Mouse (Mus musculus) heart, embryonic 13.5 days (tissue): Measurements from ENCODE around the gene Ip6k1. TPM values are rescaled to one million over a fixed set of nuclear protein-coding genes. Genes with fewer than 3 reads are reported as not detected.

Experiments
- ATAC-seq: fragments of 200-750 bp; cut with Nextera tagmentation; 2 replicates; pipeline ENCODE4 v1.8.0; 2017; ENCODE audit warnings: moderate TSS enrichment; ENCODE audit not compliant: insufficient number of reproducible peaks, low FRiP score, low TSS enrichment; ENCODE audit errors: extremely low read depth
- H3K27ac ChIP-seq: fragments of 300-500 bp; sonication (generic); replicated peaks from 2 replicates; pipeline ENCODE4 v1.5.1; 2015; ENCODE audit warnings: moderate library complexity, mild to moderate bottlenecking, inconsistent platforms
- H3K27me3 ChIP-seq: fragments of 300-500 bp; sonication (generic); replicated peaks from 2 replicates; pipeline ENCODE4 v1.6.1; 2015; ENCODE audit warnings: mild to moderate bottlenecking, inconsistent platforms
- H3K36me3 ChIP-seq: fragments of 300-500 bp; sonication (generic); 2 replicates; pipeline ENCODE4 v1.6.1; 2015; ENCODE audit warnings: mild to moderate bottlenecking, inconsistent platforms
- H3K4me1 ChIP-seq: fragments of 300-500 bp; sonication (generic); 2 replicates; pipeline ENCODE4 v1.6.1; 2015; ENCODE audit warnings: inconsistent platforms
- H3K4me2 ChIP-seq: fragments of 300-500 bp; sonication (generic); 2 replicates; pipeline ENCODE4 v1.6.1; 2015; ENCODE audit warnings: inconsistent platforms, mild to moderate bottlenecking, moderate library complexity
- H3K4me3 ChIP-seq: fragments of 300-500 bp; sonication (generic); 2 replicates; pipeline ENCODE4 v1.5.1; 2015; ENCODE audit warnings: moderate library complexity, mild to moderate bottlenecking, inconsistent platforms
- H3K9ac ChIP-seq: fragments of 300-500 bp; sonication (generic); 2 replicates; pipeline ENCODE4 v1.6.1; 2015; ENCODE audit warnings: inconsistent platforms, mild to moderate bottlenecking, moderate library complexity
- H3K9me3 ChIP-seq: fragments of 300-500 bp; sonication (generic); 2 replicates; pipeline ENCODE4 v1.6.1; 2016; ENCODE audit warnings: inconsistent platforms
- WGBS: fragments of 180-500 bp; shearing (Covaris S2); methylation state at CpG from one replicate; pipeline ENCODE4 v1.1.7; 2015; ENCODE audit warnings: mixed read lengths; 5-methylcytosine and 5-hydroxymethylcytosine counted together
- polyA plus RNA-seq: library from polyadenylated mRNA; unstranded; fragments of >200 nt; fragmentation: Nextera tagmentation; extraction: Ambion mirVana; gene quantifications from 2 replicates; pipeline ENCODE4 v1.2.1, GENCODE M21; 2015

The Ip6k1 gene
- polyA plus RNA-seq, 1 experiment from 2014 or later: 37.0 TPM

DNA sequence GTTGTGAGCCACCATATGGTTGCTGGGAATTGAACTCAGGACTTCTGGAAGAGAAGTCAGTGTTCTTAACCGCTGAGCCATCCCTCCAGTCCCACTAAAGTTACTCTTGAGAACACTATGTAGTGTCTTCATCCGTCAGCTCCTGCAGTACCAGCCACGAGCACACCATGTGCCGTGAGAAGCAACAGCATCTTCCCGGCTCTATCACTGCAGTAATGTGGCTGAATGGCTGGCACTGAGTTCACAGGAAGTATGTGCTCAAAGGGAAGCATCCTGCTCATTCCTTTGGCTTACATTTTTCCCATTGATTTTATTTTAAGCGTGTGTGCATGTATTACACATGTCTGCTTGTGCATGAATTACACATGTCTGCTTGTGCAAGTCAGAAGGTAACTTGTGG, 34.9 kb upstream of the Ip6k1 start:
- H3K9ac ChIP-seq: no peak overlapping the region
- H3K27ac ChIP-seq: no peak overlapping the region
- H3K4me2 ChIP-seq: no peak overlapping the region
- WGBS: 79% methylated on average over 6 of the region's 6 CpGs
- H3K9me3 ChIP-seq: no peaks in the 10 kb centered on the region
- no peak for ATAC-seq
- no peak overlapping the region for H3K4me3 ChIP-seq
- H3K27me3 ChIP-seq: no peaks in the 10 kb centered on the region
- H3K4me1 ChIP-seq: peaks cover 38% of the 10 kb centered on the region
- H3K36me3 ChIP-seq: peaks cover 39% of the 10 kb centered on the region

- no peak for ATAC-seq
- 85% methylated on average over 7 of the region's 7 CpGs for WGBS
Observed at GRCm38 (mm10) chr9:107968531-107968930, 33.8 kb upstream of the Ip6k1 start.

GRCm38 (mm10) chr9:107970311-107970710, 32.0 kb upstream of the Ip6k1 start:
- Histone ChIP-seq H3K4me1 (peaks cover 48% of the 10 kb centered on the region), H3K27me3 (no peaks in the 10 kb centered on the region), H3K9ac (no peak overlapping the region), H3K27ac (no peak overlapping the region), H3K9me3 (no peaks in the 10 kb centered on the region), H3K4me2 (no peak overlapping the region), H3K4me3 (no peak overlapping the region), H3K36me3 (peaks cover 29% of the 10 kb centered on the region)
- WGBS: 81% methylated on average over 5 of the region's 5 CpGs
- no peak for ATAC-seq

More at GRCm38 (mm10) chr9:107968531-107968930, 33.8 kb upstream of the Ip6k1 start:
- no peak overlapping the region for H3K4me3 ChIP-seq
- H3K9me3 ChIP-seq: no peaks in the 10 kb centered on the region
- H3K27me3 ChIP-seq: no peaks in the 10 kb centered on the region
- no peak overlapping the region for H3K9ac ChIP-seq
- no peak overlapping the region for H3K27ac ChIP-seq
- H3K4me2 ChIP-seq: no peak overlapping the region
- H3K36me3 ChIP-seq: peaks cover 30% of the 10 kb centered on the region
- H3K4me1 ChIP-seq: peaks cover 44% of the 10 kb centered on the region

DNA sequence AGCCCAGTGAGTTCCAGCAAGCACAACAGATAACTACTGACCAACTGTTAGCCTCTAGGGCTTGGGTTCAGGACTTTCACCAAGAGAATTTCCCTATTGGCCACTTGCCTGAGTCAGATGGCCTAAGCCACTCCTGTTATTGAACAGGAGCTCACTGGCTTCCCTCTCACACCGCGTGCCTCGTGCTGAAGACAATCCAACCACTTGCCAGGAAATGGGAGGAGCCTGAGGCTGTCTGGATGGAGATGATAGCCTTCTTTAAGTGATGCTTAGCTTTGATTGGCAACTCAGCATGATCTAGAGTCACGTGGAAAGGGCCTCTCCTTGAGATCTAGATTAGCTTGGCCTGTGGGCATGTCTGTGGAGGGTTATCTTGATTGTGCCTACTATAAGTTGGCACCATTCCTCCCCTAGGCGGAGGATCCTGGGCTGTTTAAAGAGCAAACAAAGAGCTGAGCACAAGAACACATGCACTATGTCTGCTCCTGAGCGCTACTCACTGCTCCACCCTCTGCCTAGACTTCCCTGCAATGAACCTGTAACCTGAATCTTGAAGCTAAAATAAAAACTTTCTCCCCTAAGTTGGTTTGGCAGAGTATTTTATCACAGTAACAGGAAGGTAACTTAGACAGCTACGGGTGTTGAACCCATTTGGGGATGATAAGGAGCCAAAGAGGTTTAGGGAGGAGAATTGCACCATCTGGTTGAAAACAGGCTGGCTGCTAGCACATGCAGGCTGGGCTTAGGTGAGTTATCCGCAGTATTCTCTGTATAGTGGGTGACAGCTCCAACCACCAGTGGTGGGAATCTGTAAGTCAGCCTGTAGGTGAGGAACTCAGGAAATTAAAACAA, 30.4 kb upstream of the Ip6k1 start:
- Histone ChIP-seq H3K36me3 (peaks cover 26% of the 10 kb centered on the region), H3K9ac (no peak overlapping the region), H3K9me3 (no peaks in the 10 kb centered on the region), H3K4me1 (peaks cover 61% of the 10 kb centered on the region), H3K27ac (peak overlapping the region; percentile 51), H3K4me3 (no peak overlapping the region), H3K27me3 (no peaks in the 10 kb centered on the region), H3K4me2 (peak overlapping the region; percentile 3; the same call in 1 of the 2 replicates)
- 46% methylated on average over 8 of the region's 8 CpGs for WGBS
- ATAC-seq: peak; percentile 69

DNA sequence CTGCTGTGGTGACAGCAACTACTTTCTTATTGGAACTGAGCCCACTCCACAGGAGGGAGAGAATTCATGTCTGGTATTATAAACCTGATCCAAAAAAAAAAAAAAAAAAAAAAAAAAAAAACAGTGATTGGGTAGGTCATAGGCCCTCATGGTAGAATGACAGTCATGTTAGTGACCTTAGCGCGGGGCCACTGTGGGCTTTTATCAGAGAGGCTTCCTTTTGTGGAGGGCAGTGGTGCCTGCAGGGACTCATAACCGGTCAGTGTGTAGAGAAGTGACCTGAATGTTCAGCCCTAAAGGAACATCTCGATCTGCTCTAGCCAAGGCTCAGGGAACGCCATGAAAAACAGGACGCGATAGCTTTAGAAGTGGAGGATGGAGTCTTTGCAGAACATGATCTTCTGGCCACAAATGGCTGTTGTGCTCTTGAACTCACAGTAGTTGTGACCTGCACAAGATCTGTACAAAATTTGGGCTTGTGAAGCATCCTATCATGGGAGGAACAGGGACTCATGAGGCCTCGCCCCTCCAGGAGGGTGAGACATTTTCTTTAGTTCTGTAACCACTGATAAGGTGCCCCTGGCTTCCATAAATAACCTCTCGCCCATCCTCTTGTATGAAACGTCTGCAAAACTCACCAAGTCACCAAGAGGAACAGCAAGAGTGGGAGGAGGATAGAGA, 27.7 kb upstream of the Ip6k1 start:
- Histone ChIP-seq H3K9me3 (no peaks in the 10 kb centered on the region), H3K36me3 (peaks cover 38% of the 10 kb centered on the region), H3K4me1 (peaks cover 78% of the 10 kb centered on the region), H3K27ac (peak overlapping the region; percentile 98), H3K4me2 (peak overlapping the region; percentile 81), H3K4me3 (peak overlapping the region; percentile 49; the same call in 1 of the 2 replicates), H3K9ac (peak overlapping the region; percentile 57; the same call in 1 of the 2 replicates), H3K27me3 (no peaks in the 10 kb centered on the region)
- 33% methylated on average over 10 of the region's 10 CpGs for WGBS
- ATAC-seq: no peak

DNA sequence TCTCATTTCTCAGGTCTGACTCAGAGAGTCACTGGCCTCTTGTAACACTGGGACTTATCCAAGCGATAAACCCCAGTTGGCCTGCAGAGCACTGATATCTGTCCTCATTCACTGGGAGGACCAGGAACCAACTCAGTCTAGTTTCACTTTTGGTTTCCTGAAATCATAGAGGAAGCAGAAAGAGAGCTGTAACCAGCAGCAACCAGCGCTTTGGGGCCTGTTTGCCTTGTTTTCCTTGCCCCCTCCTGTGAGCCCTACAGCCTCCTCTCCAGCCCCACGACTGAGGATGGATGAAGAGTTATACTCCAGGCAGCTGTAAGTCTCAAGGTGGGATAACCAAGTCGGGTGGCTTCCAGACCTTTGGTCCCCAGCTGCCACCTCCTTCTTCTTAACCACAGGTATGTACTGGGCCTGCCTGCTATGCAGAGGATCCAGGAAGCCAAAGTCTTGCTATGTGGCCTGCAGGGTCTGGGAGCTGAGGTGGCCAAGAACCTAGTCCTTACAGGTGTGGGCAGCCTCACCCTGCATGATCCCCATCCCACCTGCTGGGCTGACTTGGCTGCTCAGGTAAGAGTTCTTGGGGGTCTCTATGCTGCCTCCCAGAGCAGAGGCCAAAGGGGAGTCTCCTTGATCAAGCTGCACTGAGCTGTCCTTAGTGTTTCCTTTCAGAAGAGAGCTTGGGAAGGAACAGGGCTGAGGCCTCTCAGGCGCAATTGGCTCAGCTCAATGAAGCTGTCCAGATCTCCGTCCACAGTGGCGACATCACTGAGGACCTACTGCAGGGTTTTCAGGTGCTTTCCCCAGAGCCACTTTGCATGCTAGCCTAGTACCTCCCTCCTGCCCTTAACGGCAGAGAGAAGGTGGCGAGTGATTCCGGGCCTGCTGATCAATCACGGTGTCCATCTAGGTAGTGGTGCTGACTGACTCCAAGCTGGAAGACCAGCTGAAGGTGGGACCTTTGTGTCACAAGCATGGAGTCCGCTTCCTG, 26.6 kb upstream of the Ip6k1 start, which contains the start of gene Uba7:
Uba7 (plus strand) TSS at position 107 of the 988 bp plus-strand sequence.
- peaks cover 41% of the 10 kb centered on the region for H3K36me3 ChIP-seq
- no peak; the same call in 1 of the 2 replicates for ATAC-seq
- H3K4me3 ChIP-seq: peak within 1 kb of the TSS; percentile 49
- H3K27me3 ChIP-seq: no peaks in the 10 kb centered on the region
- H3K4me2 ChIP-seq: peak within 1 kb of the TSS; percentile 81
- whole genome bisulfite sequencing: 37% methylated on average over 12 of the region's 12 CpGs
- peaks cover 81% of the 10 kb centered on the region for H3K4me1 ChIP-seq
- no peaks in the 10 kb centered on the region for H3K9me3 ChIP-seq
- peak within 1 kb of the TSS; percentile 81 for H3K9ac ChIP-seq
- peak within 1 kb of the TSS; percentile 98 for H3K27ac ChIP-seq

DNA sequence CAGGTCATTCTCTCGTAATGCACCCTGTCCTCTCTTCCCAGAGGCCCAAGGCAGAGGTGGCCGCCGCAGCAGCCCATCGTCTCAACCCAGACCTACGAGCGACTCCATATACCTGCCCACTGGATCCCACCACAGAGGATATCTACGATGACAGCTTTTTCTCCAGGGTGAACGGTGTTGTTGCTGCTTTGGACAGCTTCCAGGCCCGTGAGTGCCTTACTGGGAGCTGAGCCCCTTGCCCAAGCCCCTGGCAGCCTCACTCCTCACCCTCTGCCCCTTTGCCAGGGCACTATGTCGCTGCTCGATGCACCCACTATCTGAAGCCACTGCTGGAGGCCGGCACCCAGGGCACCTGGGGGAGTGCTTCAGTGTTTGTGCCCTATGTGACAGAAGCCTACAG, 23.5 kb upstream of the Ip6k1 start:
- Histone ChIP-seq H3K9ac (no peak overlapping the region), H3K27me3 (no peaks in the 10 kb centered on the region), H3K9me3 (no peaks in the 10 kb centered on the region), H3K27ac (0 out of 2 replicates have a peak overlapping the region, but pooled peaks have one; percentile 8), H3K36me3 (peaks cover 44% of the 10 kb centered on the region), H3K4me3 (no peak overlapping the region), H3K4me2 (no peak overlapping the region), H3K4me1 (peaks cover 89% of the 10 kb centered on the region)
- 87% methylated on average over 12 of the region's 12 CpGs for WGBS
- no peak for ATAC-seq

GRCm38 (mm10) chr9:107981684-107982605, 20.4 kb upstream of the Ip6k1 start:
- ATAC-seq: no peak
- H3K4me3 ChIP-seq: peak overlapping the region; percentile 79
- WGBS: 33% methylated on average over 7 of the region's 7 CpGs
- peaks cover 80% of the 10 kb centered on the region for H3K4me1 ChIP-seq
- peak overlapping the region; percentile 92 for H3K9ac ChIP-seq
- H3K27me3 ChIP-seq: no peaks in the 10 kb centered on the region
- H3K9me3 ChIP-seq: no peaks in the 10 kb centered on the region
- H3K36me3 ChIP-seq: peaks cover 47% of the 10 kb centered on the region
- peak overlapping the region; percentile 100 for H3K27ac ChIP-seq
- H3K4me2 ChIP-seq: peak overlapping the region; percentile 91

DNA sequence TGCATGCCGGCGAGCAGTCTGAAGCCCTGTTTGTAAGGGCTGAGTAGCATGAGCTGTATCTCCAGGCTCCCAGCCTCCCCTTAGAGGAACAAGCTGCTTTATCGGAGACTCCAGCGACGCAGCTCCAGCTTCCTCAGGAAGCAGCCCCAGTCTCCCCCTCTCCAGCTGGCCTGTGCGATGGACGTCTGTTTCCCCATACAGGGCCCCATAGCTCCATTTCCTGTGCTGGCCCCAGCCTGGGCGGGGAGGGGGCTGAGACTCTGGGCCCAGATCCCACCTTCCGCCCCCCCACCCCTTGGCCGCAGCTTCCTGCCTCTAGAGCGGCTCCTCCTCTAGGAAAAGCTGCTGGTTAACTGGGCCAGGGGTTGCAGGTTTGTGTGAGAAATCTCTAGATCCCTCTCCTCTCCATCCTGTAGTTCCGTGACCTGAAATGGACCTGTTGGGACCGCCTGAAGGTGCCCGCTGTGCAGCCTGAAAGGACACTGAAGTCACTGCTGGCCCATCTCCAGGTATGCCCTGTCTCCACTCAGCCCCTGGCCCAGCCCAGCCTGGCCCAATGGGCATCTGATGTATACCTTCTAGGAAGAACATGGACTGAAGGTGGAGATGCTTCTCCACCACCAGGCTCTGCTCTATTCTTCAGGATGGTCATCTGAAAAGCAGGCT, 19.5 kb upstream of the Ip6k1 start, which contains the start of gene Gm20661:
Gm20661 (plus strand) TSS at position 378 of the 666 bp plus-strand sequence.
- Histone ChIP-seq H3K36me3 (peaks cover 38% of the 10 kb centered on the region), H3K9ac (peak within 1 kb of the TSS; percentile 92), H3K27ac (peak within 1 kb of the TSS; percentile 100), H3K9me3 (no peaks in the 10 kb centered on the region), H3K4me1 (peaks cover 75% of the 10 kb centered on the region), H3K4me3 (peak within 1 kb of the TSS; percentile 79), H3K4me2 (peak within 1 kb of the TSS; percentile 91), H3K27me3 (no peaks in the 10 kb centered on the region)
- peak; percentile 65 for ATAC-seq
- 12% methylated on average over 14 of the region's 14 CpGs for WGBS
